Mouse (Mus musculus): ENCODE results near the gene Rapgef1. TPM values are rescaled to one million over a fixed set of nuclear protein-coding genes. Genes with fewer than 3 reads are reported as not detected.

The Rapgef1 gene
- polyA plus RNA-seq, 1 experiment from 2014 or later, result 15.9 TPM

- no peak overlapping the region for H3K4me3 ChIP-seq
- no peak overlapping the region for H3K9ac ChIP-seq
- H3K4me1 ChIP-seq, result peaks cover 16% of the 10 kb centered on the region
Measured at GRCm38 (mm10) chr2:29713501-29713900, 94.0 kb downstream of the Rapgef1 start.

GRCm38 (mm10) chr2:29714127-29714526 lies 94.6 kb downstream of the Rapgef1 start:
- no peaks in the 10 kb centered on the region for H3K27me3 ChIP-seq
- no peak for ATAC-seq (ENCODE audit: insufficient number of reproducible peaks, low FRiP score, low TSS enrichment, low read depth)
- H3K27ac ChIP-seq, result no peak overlapping the region
- H3K4me2 ChIP-seq, result no peak overlapping the region
- H3K9me3 ChIP-seq, result no peaks in the 10 kb centered on the region
- H3K4me1 ChIP-seq, result peaks cover 16% of the 10 kb centered on the region
- H3K9ac ChIP-seq, result no peak overlapping the region
- H3K36me3 ChIP-seq, result peaks cover 41% of the 10 kb centered on the region
- 95% methylated on average over 5 of the region's 5 CpGs for WGBS
- no peak overlapping the region for H3K4me3 ChIP-seq

More at GRCm38 (mm10) chr2:29713501-29713900, 94.0 kb downstream of the Rapgef1 start:
- H3K4me2 ChIP-seq, result no peak overlapping the region
- no peak overlapping the region for H3K27ac ChIP-seq
- ATAC-seq (ENCODE audit: insufficient number of reproducible peaks, low FRiP score, low TSS enrichment, low read depth), result no peak
- H3K36me3 ChIP-seq, result peaks cover 42% of the 10 kb centered on the region
- H3K27me3 ChIP-seq, result no peaks in the 10 kb centered on the region
- 53% methylated on average over 2 of the region's 2 CpGs for WGBS
- no peaks in the 10 kb centered on the region for H3K9me3 ChIP-seq

DNA sequence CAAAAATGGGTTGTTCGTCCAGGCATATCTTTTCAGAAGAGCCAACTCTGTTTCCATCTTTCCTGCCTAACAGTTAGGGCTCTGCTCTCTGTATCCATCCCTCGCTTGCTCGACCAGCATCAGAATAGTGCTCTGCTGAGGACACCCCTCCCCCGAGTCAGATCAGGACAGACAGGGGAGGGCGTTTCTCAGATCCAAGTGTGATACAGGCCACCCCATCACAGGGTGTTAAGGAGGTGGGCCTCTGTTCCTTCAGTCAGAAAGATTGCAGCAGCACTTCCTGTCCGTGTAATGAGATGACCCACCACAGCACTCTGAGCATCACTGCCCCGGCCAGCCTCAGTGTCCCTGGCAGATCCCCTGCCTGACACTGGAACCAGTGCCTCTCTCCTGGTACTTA lies 96.6 kb downstream of the Rapgef1 start:
- H3K4me3 ChIP-seq, result no peak overlapping the region

GRCm38 (mm10) chr2:29716691-29717090 lies 97.2 kb downstream of the Rapgef1 start:
- WGBS, result 8% methylated on average over 6 of the region's 6 CpGs
- Histone ChIP-seq H3K27ac (peak overlapping the region; percentile 85), H3K36me3 (peaks cover 49% of the 10 kb centered on the region), H3K9me3 (no peaks in the 10 kb centered on the region), H3K4me1 (peaks cover 16% of the 10 kb centered on the region), H3K27me3 (no peaks in the 10 kb centered on the region), H3K4me2 (no peak overlapping the region), H3K9ac (no peak overlapping the region), H3K4me3 (no peak overlapping the region)
- peak; percentile 84 for ATAC-seq (ENCODE audit: insufficient number of reproducible peaks, low FRiP score, low TSS enrichment, low read depth)

More for the DNA sequence above, 96.6 kb downstream of the Rapgef1 start:
- Histone ChIP-seq H3K36me3 (peaks cover 49% of the 10 kb centered on the region), H3K27me3 (no peaks in the 10 kb centered on the region), H3K9me3 (no peaks in the 10 kb centered on the region), H3K9ac (no peak overlapping the region), H3K4me2 (no peak overlapping the region), H3K27ac (peak overlapping the region; percentile 85), H3K4me1 (peaks cover 16% of the 10 kb centered on the region)
- no peak for ATAC-seq (ENCODE audit: insufficient number of reproducible peaks, low FRiP score, low TSS enrichment, low read depth)
- 25% methylated on average over 7 of the region's 7 CpGs for WGBS

DNA sequence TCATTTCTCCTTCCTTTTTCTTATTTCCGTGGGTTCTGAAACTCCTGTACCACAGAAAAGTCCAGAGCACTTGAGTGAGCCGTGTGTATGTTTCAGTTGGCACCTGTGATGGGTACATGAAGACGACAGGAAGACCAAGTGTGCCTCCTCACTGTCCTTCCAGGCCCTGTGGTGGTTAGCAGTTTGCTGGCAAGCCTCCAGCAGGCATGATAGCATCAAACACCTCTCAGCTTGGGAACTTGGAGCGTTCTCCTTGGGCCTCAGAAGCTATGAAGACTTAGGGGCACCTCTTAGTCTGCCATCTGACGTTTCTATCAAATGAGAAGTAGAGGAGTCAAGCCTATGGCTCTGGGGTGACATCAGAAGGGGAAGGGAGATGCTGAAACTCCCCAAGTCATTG lies 99.1 kb downstream of the Rapgef1 start:
- Histone ChIP-seq H3K9ac (no peak overlapping the region), H3K4me2 (no peak overlapping the region), H3K9me3 (no peaks in the 10 kb centered on the region), H3K27me3 (no peaks in the 10 kb centered on the region), H3K4me3 (no peak overlapping the region), H3K27ac (no peak overlapping the region), H3K36me3 (peaks cover 56% of the 10 kb centered on the region), H3K4me1 (peaks cover 16% of the 10 kb centered on the region)
- ATAC-seq (ENCODE audit: insufficient number of reproducible peaks, low FRiP score, low TSS enrichment, low read depth), result no peak
- 79% methylated on average over 5 of the region's 5 CpGs for WGBS

DNA sequence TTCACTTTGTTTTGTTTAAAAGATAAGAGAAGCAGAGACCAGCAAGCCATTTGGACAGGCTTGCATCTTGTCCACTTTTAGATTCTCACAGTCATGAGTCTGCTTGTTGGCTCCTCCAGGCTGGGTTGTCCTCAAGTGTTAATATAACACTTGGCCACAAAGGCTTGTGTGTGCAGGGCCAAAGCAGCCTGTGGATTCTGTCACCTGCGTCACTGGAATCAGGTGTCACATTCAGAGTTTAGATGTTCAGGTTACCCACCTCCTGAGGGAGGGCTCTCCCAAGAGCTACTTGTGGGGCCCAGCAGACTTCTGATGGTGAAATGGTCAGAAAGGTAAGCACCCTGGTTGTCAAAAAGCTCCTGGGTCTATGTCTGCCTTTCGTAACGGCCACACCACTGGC lies 103.6 kb downstream of the Rapgef1 start:
- Histone ChIP-seq H3K27me3 (no peaks in the 10 kb centered on the region), H3K36me3 (peaks cover 86% of the 10 kb centered on the region), H3K27ac (no peak overlapping the region), H3K4me3 (no peak overlapping the region), H3K9ac (no peak overlapping the region), H3K4me2 (no peak overlapping the region), H3K9me3 (no peaks in the 10 kb centered on the region), H3K4me1 (no peaks in the 10 kb centered on the region)
- ATAC-seq (ENCODE audit: insufficient number of reproducible peaks, low FRiP score, low TSS enrichment, low read depth), result no peak
- WGBS, result 83% methylated on average over 3 of the region's 3 CpGs

- Histone ChIP-seq H3K36me3 (peaks cover 94% of the 10 kb centered on the region), H3K9me3 (no peaks in the 10 kb centered on the region), H3K27me3 (no peaks in the 10 kb centered on the region), H3K4me3 (no peak overlapping the region), H3K4me1 (no peaks in the 10 kb centered on the region), H3K4me2 (no peak overlapping the region), H3K27ac (no peak overlapping the region), H3K9ac (no peak overlapping the region)
- 78% methylated on average over 5 of the region's 5 CpGs for WGBS
- no peak for ATAC-seq (ENCODE audit: insufficient number of reproducible peaks, low FRiP score, low TSS enrichment, low read depth)
Measured at GRCm38 (mm10) chr2:29724664-29725365, 105.3 kb downstream of the Rapgef1 start.

GRCm38 (mm10) chr2:29729500-29729899 lies 110.0 kb downstream of the Rapgef1 start:
- ATAC-seq (ENCODE audit: insufficient number of reproducible peaks, low FRiP score, low TSS enrichment, low read depth), result no peak
- Histone ChIP-seq H3K36me3 (peaks cover 95% of the 10 kb centered on the region), H3K27me3 (no peaks in the 10 kb centered on the region), H3K9me3 (no peaks in the 10 kb centered on the region), H3K9ac (no peak overlapping the region), H3K27ac (no peak overlapping the region), H3K4me3 (no peak overlapping the region), H3K4me2 (no peak overlapping the region), H3K4me1 (no peaks in the 10 kb centered on the region)
- WGBS, result 45% methylated on average over 2 of the region's 2 CpGs

GRCm38 (mm10) chr2:29731545-29731944 lies 112.0 kb downstream of the Rapgef1 start:
- ATAC-seq (ENCODE audit: insufficient number of reproducible peaks, low FRiP score, low TSS enrichment, low read depth), result no peak
- H3K9me3 ChIP-seq, result no peaks in the 10 kb centered on the region
- H3K9ac ChIP-seq, result no peak overlapping the region
- no peaks in the 10 kb centered on the region for H3K27me3 ChIP-seq
- 54% methylated on average over 3 of the region's 3 CpGs for WGBS
- no peak overlapping the region for H3K4me3 ChIP-seq
- H3K4me2 ChIP-seq, result no peak overlapping the region
- H3K36me3 ChIP-seq, result peaks cover 92% of the 10 kb centered on the region
- no peak overlapping the region for H3K27ac ChIP-seq
- H3K4me1 ChIP-seq, result no peaks in the 10 kb centered on the region

DNA sequence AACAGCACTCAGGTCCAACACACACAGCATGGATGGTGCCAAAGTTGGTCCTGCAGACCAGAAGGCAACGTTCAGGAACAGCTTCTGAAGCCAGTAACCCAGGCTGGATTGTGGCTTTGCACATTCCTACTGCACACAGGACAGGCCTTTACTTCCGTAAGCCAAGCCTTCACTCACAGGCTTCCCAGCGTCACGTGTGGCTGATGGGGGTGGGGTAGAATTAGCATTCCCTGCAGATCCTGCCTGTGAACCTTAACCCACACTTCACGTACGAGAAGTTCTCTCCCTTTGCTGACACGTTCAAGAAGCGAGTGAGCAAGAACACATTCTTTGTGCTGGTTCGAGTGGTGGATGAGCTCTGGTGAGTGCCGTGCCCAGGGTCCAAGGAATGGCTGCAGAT lies 113.0 kb downstream of the Rapgef1 start:
- no peak overlapping the region for H3K27ac ChIP-seq
- H3K9ac ChIP-seq, result no peak overlapping the region
- H3K4me2 ChIP-seq, result no peak overlapping the region
- peaks cover 92% of the 10 kb centered on the region for H3K36me3 ChIP-seq
- H3K4me1 ChIP-seq, result no peaks in the 10 kb centered on the region
- no peak overlapping the region for H3K4me3 ChIP-seq
- 86% methylated on average over 10 of the region's 10 CpGs for WGBS
- no peaks in the 10 kb centered on the region for H3K9me3 ChIP-seq
- no peak for ATAC-seq (ENCODE audit: insufficient number of reproducible peaks, low FRiP score, low TSS enrichment, low read depth)
- no peaks in the 10 kb centered on the region for H3K27me3 ChIP-seq

- H3K27me3 ChIP-seq, result no peaks in the 10 kb centered on the region
- no peak overlapping the region for H3K27ac ChIP-seq
- no peaks in the 10 kb centered on the region for H3K9me3 ChIP-seq
- H3K4me1 ChIP-seq, result no peaks in the 10 kb centered on the region
- H3K4me3 ChIP-seq, result no peak overlapping the region
- no peak overlapping the region for H3K4me2 ChIP-seq
- H3K36me3 ChIP-seq, result peaks cover 92% of the 10 kb centered on the region
- no peak for ATAC-seq (ENCODE audit: insufficient number of reproducible peaks, low FRiP score, low TSS enrichment, low read depth)
- H3K9ac ChIP-seq, result no peak overlapping the region
- WGBS, result 93% methylated on average over 5 of the region's 5 CpGs
Measured at GRCm38 (mm10) chr2:29733348-29733747, 113.8 kb downstream of the Rapgef1 start.

GRCm38 (mm10) chr2:29735708-29736107 lies 116.2 kb downstream of the Rapgef1 start:
- H3K9me3 ChIP-seq, result no peaks in the 10 kb centered on the region
- ATAC-seq (ENCODE audit: insufficient number of reproducible peaks, low FRiP score, low TSS enrichment, low read depth), result 0 out of 2 replicates have a peak, but pooled peaks have one; percentile 27
- no peak overlapping the region for H3K4me2 ChIP-seq
- peaks cover 90% of the 10 kb centered on the region for H3K36me3 ChIP-seq
- 78% methylated on average over 12 of the region's 12 CpGs for WGBS
- no peaks in the 10 kb centered on the region for H3K27me3 ChIP-seq
- no peak overlapping the region for H3K27ac ChIP-seq
- no peaks in the 10 kb centered on the region for H3K4me1 ChIP-seq
- H3K9ac ChIP-seq, result no peak overlapping the region
- H3K4me3 ChIP-seq, result no peak overlapping the region
